Mouse (Mus musculus) liver, embryonic 11.5 days (tissue): ENCODE measurements around the gene Abl2. TPM values are rescaled to one million over a fixed set of nuclear protein-coding genes. Genes with fewer than 3 reads are reported as not detected.

Source experiments
- ATAC-seq: fragments of 200-750 bp; cut with Nextera tagmentation; replicated peaks from 2 replicates; pipeline ENCODE4 v1.8.0; 2017; ENCODE audit warnings: moderate number of reproducible peaks, mild to moderate bottlenecking, moderate TSS enrichment, moderate library complexity; ENCODE audit not compliant: low FRiP score
- DNase-seq: peaks from one replicate; pipeline ENCODE4 v3.0.0-alpha.2; 2017; ENCODE audit warnings: low spot score
- H3K27ac ChIP-seq: fragments of 300-500 bp; sonication (generic); 2 replicates; pipeline ENCODE4 v1.5.1; 2014; ENCODE audit warnings: mild to moderate bottlenecking, low read depth, low read length, control low read depth
- H3K27me3 ChIP-seq: fragments of 300-500 bp; sonication (generic); replicated peaks from 2 replicates; pipeline ENCODE4 v1.6.1; 2014; ENCODE audit warnings: low read length, mixed read lengths; ENCODE audit not compliant: control insufficient read depth, insufficient read depth
- H3K36me3 ChIP-seq: fragments of 300-500 bp; sonication (generic); 2 replicates; pipeline ENCODE4 v1.6.1; 2014; ENCODE audit warnings: mild to moderate bottlenecking, low read length, moderate library complexity, mixed read lengths; ENCODE audit not compliant: control insufficient read depth, insufficient read depth
- H3K4me1 ChIP-seq: fragments of 300-500 bp; sonication (generic); replicated peaks from 2 replicates; pipeline ENCODE4 v1.6.1; 2014; ENCODE audit warnings: low read length, mixed read lengths; ENCODE audit not compliant: control insufficient read depth, insufficient read depth
- H3K4me2 ChIP-seq: fragments of 300-500 bp; sonication (generic); 2 replicates; pipeline ENCODE4 v1.6.1; 2014; ENCODE audit warnings: mild to moderate bottlenecking, control low read depth, moderate library complexity
- H3K4me3 ChIP-seq: fragments of 300-500 bp; sonication (generic); 2 replicates; pipeline ENCODE4 v1.5.1; 2014; ENCODE audit warnings: low read depth, low read length, control low read depth
- H3K9ac ChIP-seq: fragments of 300-500 bp; sonication (generic); 2 replicates; pipeline ENCODE4 v1.6.1; 2014; ENCODE audit warnings: low read depth, low read length, control low read depth
- H3K9me3 ChIP-seq: fragments of 300-500 bp; sonication (generic); 2 replicates; pipeline ENCODE4 v1.6.1; 2016; ENCODE audit warnings: low read length, inconsistent platforms, mixed read lengths; ENCODE audit not compliant: control insufficient read depth
- WGBS: fragments of 180-500 bp; shearing (Covaris S2); extraction: QIAGEN DNeasy Blood & Tissue Kit; methylation state at CpG from one replicate; pipeline ENCODE4 v1.1.7; 2014; 5-methylcytosine and 5-hydroxymethylcytosine counted together
- polyA plus RNA-seq: library from polyadenylated mRNA; unstranded; fragments of >200 nt; fragmentation: Nextera tagmentation; extraction: Ambion mirVana; gene quantifications from 2 replicates; pipeline ENCODE4 v1.2.1, GENCODE M21; 2014

Gene Abl2
- polyA plus RNA-seq, 1 experiment from 2014 or later, result 4.0 TPM

DNA sequence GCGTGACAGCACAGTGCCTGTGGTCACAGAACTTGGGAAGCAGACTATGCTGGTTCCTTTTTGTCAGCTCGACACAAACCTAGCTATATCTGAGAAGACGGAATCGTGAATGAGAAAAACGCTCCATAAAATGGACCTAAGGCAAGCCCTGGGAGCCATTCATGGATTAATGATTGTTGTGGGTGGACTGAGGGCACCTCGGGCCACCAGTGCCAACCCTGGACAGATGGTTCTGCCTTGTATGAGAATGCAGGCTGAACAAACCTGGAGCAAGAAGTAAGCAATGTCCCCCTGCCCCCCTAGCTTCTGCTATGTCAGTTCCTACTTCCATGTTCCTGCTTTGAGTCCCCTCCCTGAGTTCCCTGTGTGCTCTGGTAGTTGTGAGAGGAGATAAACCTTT lies 20.9 kb upstream of the Abl2 start:
- WGBS, result 75% methylated on average over 6 of the region's 6 CpGs
- Histone ChIP-seq H3K4me1 (no peaks in the 10 kb centered on the region; the same call in 1 of the 2 replicates), H3K9me3 (no peaks in the 10 kb centered on the region), H3K36me3 (no peaks in the 10 kb centered on the region), H3K27me3 (no peaks in the 10 kb centered on the region), H3K4me3 (no peak overlapping the region), H3K4me2 (no peak overlapping the region), H3K27ac (no peak overlapping the region), H3K9ac (no peak overlapping the region)
- no peak for DNase-seq
- no peak for ATAC-seq

DNA sequence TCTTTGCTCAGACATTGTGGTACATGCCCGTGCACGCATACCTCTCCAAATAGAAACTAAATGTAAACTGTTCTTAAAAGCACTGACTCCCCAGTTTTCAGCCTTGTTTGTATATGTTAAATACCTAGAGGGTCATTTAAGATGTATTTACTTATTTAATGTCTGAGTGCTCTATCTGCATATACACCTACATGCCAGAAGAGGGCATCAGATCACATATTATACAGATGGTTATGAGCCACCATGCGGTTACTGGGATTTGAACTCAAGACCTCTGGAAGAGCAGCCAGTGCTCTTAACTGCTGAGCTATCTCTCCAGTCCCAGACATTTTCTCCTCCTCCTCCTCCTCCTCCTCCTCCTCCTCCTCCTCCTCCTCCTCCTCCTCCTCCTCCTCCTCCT lies 20.2 kb upstream of the Abl2 start:
- no peaks in the 10 kb centered on the region; the same call in 1 of the 2 replicates for H3K4me1 ChIP-seq
- ATAC-seq, result no peak
- WGBS, result 75% methylated on average over 3 of the region's 3 CpGs
- H3K27me3 ChIP-seq, result no peaks in the 10 kb centered on the region
- no peak overlapping the region for H3K4me2 ChIP-seq
- DNase-seq, result no peak
- no peak overlapping the region for H3K9ac ChIP-seq
- no peaks in the 10 kb centered on the region for H3K9me3 ChIP-seq
- H3K36me3 ChIP-seq, result no peaks in the 10 kb centered on the region
- no peak overlapping the region for H3K27ac ChIP-seq
- H3K4me3 ChIP-seq, result no peak overlapping the region

DNA sequence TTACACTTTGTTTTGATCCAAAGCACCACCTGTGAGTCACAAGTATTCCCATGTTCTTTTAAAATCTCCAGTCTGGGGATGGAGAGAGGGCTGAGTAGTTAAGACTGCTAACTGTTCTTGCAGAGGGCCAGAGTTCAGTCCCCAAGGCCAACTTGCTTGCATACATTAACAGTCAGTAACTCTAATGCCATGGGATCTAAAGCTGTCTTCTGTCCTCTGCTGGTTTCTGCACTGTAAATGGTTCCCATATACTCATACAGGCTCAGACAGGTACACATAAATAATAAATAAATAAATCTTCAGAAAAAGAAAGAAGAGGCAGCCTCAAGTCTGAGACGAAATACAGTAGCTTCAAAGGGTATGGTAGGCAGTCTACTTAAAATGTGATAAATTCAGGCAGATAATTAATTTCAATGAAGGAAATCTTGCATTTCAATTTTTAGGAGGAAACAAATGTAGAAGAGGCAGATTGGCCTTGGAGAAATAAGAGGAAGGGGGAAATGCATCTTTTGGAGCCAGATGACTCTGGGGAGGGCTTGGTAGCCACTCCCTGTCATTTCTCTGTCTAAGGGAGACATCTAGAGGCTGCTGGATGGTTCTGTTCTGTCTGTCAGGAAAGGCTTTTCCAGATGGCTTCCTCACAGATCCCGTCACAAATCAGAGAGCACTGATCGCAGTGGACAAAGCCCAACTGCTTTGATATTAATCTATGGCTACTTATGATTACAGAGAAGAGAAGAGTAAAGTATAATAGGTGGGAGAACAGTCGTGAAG lies 18.6 kb upstream of the Abl2 start:
- H3K27me3 ChIP-seq, result no peaks in the 10 kb centered on the region
- H3K9me3 ChIP-seq, result no peaks in the 10 kb centered on the region
- H3K36me3 ChIP-seq, result no peaks in the 10 kb centered on the region
- H3K4me2 ChIP-seq, result no peak overlapping the region
- no peak for DNase-seq
- H3K27ac ChIP-seq, result no peak overlapping the region
- no peaks in the 10 kb centered on the region; the same call in 1 of the 2 replicates for H3K4me1 ChIP-seq
- no peak overlapping the region for H3K9ac ChIP-seq
- 45% methylated on average over 4 of the region's 4 CpGs for WGBS
- ATAC-seq, result no peak
- H3K4me3 ChIP-seq, result no peak overlapping the region

DNA sequence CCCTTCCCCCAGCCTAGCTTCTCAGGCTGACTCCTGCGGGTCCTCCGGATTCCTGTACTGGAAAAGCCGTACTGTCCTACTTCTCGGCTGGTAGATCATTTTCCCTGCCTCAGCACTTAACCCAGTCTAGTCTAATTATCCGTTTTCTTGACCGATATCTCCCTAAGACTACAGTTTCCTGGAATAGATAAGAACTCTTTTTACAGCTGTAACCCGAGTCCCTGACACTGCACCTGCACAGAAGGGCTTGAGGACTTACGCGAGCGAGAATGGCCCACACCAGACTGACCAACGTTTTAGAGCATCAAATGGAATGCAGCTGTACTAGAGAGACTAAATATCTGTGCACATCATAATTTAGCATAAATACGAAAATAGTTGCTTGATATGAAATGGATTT lies 14.6 kb upstream of the Abl2 start:
- ATAC-seq (no peak), DNase-seq (no peak)
- H3K4me1 ChIP-seq, result no peaks in the 10 kb centered on the region; the same call in 1 of the 2 replicates
- H3K9me3 ChIP-seq, result no peaks in the 10 kb centered on the region
- WGBS, result 23% methylated on average over 12 of the region's 12 CpGs
- peak overlapping the region; percentile 1 for H3K4me2 ChIP-seq
- no peaks in the 10 kb centered on the region for H3K27me3 ChIP-seq
- no peak overlapping the region for H3K9ac ChIP-seq
- no peaks in the 10 kb centered on the region for H3K36me3 ChIP-seq
- H3K4me3 ChIP-seq, result no peak overlapping the region
- H3K27ac ChIP-seq, result no peak overlapping the region

DNA sequence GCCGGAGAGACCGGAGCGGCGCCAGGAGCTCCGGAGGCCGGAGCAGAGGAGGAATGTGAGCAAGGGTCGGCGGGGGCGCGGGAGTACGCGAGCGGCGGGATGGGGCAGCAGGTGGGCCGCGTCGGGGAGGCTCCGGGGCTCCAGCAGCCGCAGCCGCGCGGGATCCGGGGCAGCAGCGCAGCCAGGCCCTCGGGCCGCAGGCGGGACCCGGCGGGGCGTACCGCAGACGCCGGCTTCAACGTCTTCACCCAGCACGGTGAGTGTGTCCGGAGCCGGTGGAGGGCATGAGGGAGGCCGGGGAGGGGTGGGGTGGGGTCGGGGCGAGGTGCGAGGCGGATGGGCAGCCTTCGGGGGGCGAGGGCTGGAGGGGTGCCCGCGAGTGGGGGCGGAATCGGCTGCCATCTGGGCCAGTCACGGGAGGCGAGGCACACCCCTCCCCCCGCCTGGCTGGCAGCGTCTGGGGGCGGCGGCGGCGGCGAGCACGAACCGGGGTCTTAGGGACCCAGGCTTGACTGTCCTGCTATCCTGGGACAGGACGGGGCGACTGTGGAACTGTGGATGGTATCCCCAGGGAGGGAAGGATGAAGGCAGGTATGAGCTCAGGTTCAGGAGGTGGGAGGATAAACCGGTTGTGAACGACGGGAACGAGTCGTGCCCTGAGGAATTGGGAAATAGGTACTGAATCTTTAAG lies 509 bp downstream of the Abl2 start:
- DNase-seq (peak; percentile 73), ATAC-seq (peak; percentile 44)
- peak overlapping the region; percentile 74 for H3K27ac ChIP-seq
- peak overlapping the region; percentile 94 for H3K4me3 ChIP-seq
- no peaks in the 10 kb centered on the region for H3K36me3 ChIP-seq
- H3K4me1 ChIP-seq, result peaks cover 7% of the 10 kb centered on the region; the same call in 1 of the 2 replicates
- H3K9ac ChIP-seq, result peak overlapping the region; percentile 97
- under 1% methylated on average over 51 of the region's 66 CpGs for WGBS
- H3K4me2 ChIP-seq, result peak overlapping the region; percentile 77
- no peaks in the 10 kb centered on the region for H3K9me3 ChIP-seq
- H3K27me3 ChIP-seq, result no peaks in the 10 kb centered on the region

DNA sequence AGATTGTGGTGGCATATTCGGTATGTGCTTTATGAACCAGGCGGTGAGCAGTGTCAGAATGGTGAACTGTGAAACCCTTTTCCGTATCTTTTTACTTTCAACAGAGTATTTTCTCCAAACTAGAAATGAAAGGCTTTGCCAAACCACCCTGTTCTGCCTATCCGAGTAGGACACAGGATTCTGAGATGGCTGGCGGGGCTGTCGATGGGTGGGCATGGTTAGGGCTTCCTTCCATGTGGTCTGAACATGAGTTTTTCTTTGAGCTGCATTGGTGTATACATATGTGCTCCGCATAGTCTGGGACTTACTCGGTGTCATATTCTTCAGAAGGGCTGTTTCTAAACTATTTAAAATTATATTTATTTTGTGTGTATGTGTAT lies 1.0 kb downstream of the Abl2 start:
- Histone ChIP-seq H3K9me3 (no peaks in the 10 kb centered on the region), H3K4me1 (peaks cover 7% of the 10 kb centered on the region; the same call in 1 of the 2 replicates), H3K27ac (no peak overlapping the region), H3K27me3 (no peaks in the 10 kb centered on the region), H3K4me2 (peak overlapping the region; percentile 77), H3K36me3 (no peaks in the 10 kb centered on the region), H3K9ac (peak overlapping the region; percentile 97), H3K4me3 (peak overlapping the region; percentile 94)
- ATAC-seq, result no peak
- WGBS, result 20% methylated on average over 8 of the region's 8 CpGs
- DNase-seq, result no peak

DNA sequence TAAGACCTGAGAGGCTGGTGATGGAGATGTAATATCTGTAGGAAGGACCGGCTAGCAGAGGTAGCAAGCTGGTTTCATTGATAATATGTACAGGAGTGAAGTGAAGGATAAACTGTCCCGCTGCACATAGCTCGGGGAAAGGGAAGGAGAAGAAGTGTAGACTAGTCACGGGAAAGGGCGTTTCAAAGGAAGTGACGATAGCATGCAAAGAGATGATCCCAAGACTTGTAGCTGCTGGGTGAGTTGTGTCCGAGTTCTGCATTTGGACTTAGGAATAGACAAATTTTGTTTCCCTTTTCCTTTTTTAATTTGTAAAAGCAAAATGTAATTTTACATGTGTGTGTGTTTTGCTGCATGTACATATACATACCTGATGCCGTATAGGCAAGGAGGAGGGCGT lies 1.9 kb downstream of the Abl2 start:
- DNase-seq, result no peak

DNA sequence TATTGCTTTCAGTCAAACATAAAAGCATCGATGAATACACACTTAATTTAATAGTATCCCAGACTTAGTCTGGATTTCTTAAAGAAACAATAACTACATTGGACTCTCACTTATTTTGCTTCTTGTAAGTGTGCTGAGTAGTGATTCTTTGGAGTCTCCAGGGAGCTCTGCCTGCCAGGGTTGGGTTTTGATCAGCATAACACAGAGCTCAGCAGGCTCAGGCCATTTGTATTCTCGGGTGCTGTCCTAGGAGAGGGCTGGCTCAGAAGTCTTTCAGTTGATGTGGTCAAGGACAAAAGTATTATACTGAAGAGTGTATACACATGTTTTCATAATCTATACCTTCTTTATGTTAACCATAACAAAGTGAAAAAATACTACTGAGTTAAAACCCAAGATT lies 6.7 kb downstream of the Abl2 start:
- Histone ChIP-seq H3K27ac (no peak overlapping the region), H3K4me1 (peaks cover 7% of the 10 kb centered on the region; the same call in 1 of the 2 replicates), H3K4me2 (no peak overlapping the region), H3K9me3 (0 out of 2 replicates have a peak, but pooled peaks cover 4% of the 10 kb centered on the region), H3K36me3 (no peaks in the 10 kb centered on the region), H3K9ac (no peak overlapping the region), H3K4me3 (no peak overlapping the region), H3K27me3 (no peaks in the 10 kb centered on the region)
- DNase-seq, result no peak
- WGBS, result 85% methylated on average over 2 of the region's 2 CpGs
- ATAC-seq, result no peak

More for the DNA sequence above, 1.9 kb downstream of the Abl2 start:
- Histone ChIP-seq H3K4me3 (no peak overlapping the region), H3K36me3 (no peaks in the 10 kb centered on the region), H3K27ac (no peak overlapping the region), H3K9me3 (no peaks in the 10 kb centered on the region), H3K27me3 (no peaks in the 10 kb centered on the region), H3K4me2 (peak overlapping the region; percentile 77; the same call in 1 of the 2 replicates), H3K9ac (no peak overlapping the region), H3K4me1 (peaks cover 7% of the 10 kb centered on the region; the same call in 1 of the 2 replicates)
- ATAC-seq, result no peak
- WGBS, result 75% methylated on average over 9 of the region's 9 CpGs
